Mouse (Mus musculus) erythroblast, embryonic 14.5 days (primary cell): ENCODE data around the gene Rpl36. TPM values are rescaled to one million over a fixed set of nuclear protein-coding genes. Genes with fewer than 3 reads are reported as not detected.
A peak's percentile ranks its signal among the peaks of the same experiment; 100 is the strongest.
"Not testable (repeated sequence)": the region's sequence is repeated elsewhere in the genome, so short reads cannot be mapped to it uniquely, and the experiment has no call there.

Experiments
- H3K27me3 ChIP-seq: 2 replicates; pipeline ENCODE4 v1.6.1; 2012; ENCODE audit warnings: inconsistent platforms; ENCODE audit not compliant: control insufficient read depth
- H3K36me3 ChIP-seq: 2 replicates; pipeline ENCODE4 v1.6.1; 2012; ENCODE audit warnings: mild to moderate bottlenecking, inconsistent platforms; ENCODE audit not compliant: control insufficient read depth
- H3K4me1 ChIP-seq: 2 replicates; pipeline ENCODE4 v1.6.1; 2012; ENCODE audit warnings: inconsistent platforms; ENCODE audit not compliant: control insufficient read depth
- H3K4me3 ChIP-seq: replicated peaks from 2 replicates; pipeline ENCODE3; 2012; ENCODE audit warnings: moderate library complexity, mild to moderate bottlenecking, inconsistent platforms
- H3K9me3 ChIP-seq: 2 replicates; pipeline ENCODE4 v1.6.1; 2012; ENCODE audit warnings: low read length, inconsistent platforms, mixed read lengths; ENCODE audit not compliant: control insufficient read depth
- GATA1 ChIP-seq: IDR thresholded peaks from 2 replicates; pipeline ENCODE4 v1.6.1; 2012; ENCODE audit warnings: low read length, inconsistent platforms, mixed read lengths
- TAL1 ChIP-seq: IDR thresholded peaks from 3 replicates; pipeline ENCODE4 v1.6.1; 2012; ENCODE audit warnings: low read length, inconsistent platforms, mixed read lengths
- polyA plus RNA-seq: library from polyadenylated mRNA; stranded (reverse); fragments of >175 nt; gene quantifications from 2 replicates; pipeline ENCODE4 v1.2.3, GENCODE M21; 2012

The Rpl36 gene
- polyA plus RNA-seq, 1 experiment: 810 TPM

DNA sequence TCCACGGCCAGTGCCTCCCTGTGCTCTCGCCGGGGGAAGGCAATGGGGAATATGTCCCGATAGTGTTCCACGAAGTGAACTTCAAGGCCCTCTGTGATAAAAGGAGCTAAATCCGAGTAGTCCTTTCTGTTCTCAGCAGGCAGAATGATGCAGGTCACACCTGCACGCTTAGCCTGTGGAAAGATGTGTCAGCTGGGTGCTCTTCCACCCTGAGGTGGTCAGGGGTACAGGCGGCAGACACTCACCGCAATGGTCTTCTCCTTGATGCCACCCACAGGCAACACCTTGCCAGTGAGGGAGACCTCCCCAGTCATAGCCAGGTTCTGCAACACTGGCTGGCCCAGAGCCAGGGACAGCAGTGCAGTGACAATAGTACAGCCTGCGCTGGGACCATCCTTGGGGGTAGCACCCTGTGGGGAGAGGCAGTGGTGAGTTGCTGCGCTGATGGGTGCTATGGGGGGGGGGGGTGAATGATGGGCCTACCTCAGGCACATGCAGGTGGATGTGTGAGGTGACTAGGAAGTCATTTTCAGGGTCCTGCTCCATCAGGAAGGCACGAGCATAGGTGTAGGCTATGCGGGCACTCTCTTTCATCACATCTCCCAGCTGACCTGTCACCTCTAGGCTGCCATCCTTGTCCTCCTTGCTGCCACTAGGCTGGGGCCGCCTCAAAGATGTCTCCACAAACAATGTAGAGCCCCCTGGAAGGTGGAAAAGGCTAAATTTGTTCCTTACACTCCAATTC, 1.3 kb downstream of the Rpl36 start:
- peaks cover 60% of the 10 kb centered on the region for H3K36me3 ChIP-seq

DNA sequence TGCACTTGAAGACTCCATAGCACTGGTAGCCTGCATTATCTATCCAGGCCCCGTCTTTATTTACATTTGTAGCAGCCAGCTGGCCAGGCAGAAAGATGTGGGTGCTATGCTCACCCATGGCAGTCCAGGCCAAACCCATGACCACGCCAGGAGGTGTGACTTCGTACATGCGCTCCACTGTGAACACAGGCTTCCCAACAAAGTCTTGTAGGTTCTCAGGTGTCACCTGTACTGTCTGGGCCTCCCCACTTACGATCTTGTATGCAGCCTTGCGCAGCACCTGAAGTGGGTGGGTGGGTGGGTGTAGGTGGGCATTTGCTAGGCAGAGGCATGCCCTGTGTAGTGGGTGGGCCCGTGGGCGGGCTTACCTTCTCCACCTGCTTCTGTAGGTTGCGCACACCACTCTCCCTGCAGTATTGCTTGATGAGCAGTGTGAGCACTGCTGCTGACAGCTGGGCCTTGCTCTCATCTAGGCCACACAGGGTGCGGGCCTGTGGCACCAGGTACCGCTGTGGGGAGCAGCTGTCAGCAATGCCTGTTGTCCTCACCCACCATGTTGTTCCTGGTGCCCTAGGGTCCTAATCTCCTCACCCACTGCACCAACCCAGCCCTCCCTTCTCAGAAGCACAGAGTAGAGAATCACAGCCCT, 2.0 kb downstream of the Rpl36 start:
- Histone ChIP-seq H3K4me1 (peaks cover 63% of the 10 kb centered on the region), H3K9me3 (no peaks in the 10 kb centered on the region), H3K27me3 (no peaks in the 10 kb centered on the region), H3K36me3 (peaks cover 67% of the 10 kb centered on the region), H3K4me3 (peak overlapping the region; percentile 77)
- TF ChIP-seq TAL1 (no peak), GATA1 (no peak)

More for the DNA sequence above, 1.3 kb downstream of the Rpl36 start:
- TF ChIP-seq GATA1: no peak
- Histone ChIP-seq H3K27me3 (no peaks in the 10 kb centered on the region), H3K4me1 (peaks cover 66% of the 10 kb centered on the region), H3K9me3 (no peaks in the 10 kb centered on the region), H3K4me3 (peak overlapping the region; percentile 77)

GRCm38 (mm10) chr17:56615792-56616191, 2.6 kb downstream of the Rpl36 start:
- no peak overlapping the region for H3K4me3 ChIP-seq
- TF ChIP-seq TAL1 (no peak), GATA1 (no peak)
- H3K27me3 ChIP-seq: no peaks in the 10 kb centered on the region
- peaks cover 73% of the 10 kb centered on the region for H3K36me3 ChIP-seq
- peaks cover 59% of the 10 kb centered on the region for H3K4me1 ChIP-seq
- no peaks in the 10 kb centered on the region for H3K9me3 ChIP-seq

DNA sequence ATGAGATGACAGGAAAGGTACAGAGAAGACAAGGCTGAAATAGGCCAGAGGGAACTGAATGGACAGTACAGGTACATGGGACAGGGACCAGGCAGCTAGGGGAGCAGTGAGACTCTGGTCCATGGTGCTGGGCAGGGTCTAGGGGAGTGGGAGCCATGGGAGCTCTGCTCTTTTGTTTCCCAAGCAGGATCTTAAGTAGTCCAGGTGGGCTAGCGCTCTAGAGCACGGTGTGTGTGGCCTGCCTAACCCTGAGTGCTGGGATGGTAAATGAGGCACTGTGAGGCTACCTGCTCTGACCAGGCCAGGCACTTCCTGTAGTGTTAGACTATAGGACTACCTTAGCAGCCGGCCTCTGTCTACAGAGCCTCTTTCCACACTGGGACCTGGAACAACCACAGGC, 3.5 kb downstream of the Rpl36 start:
- Histone ChIP-seq H3K4me1 (peaks cover 49% of the 10 kb centered on the region), H3K27me3 (no peaks in the 10 kb centered on the region), H3K36me3 (peaks cover 78% of the 10 kb centered on the region), H3K9me3 (no peaks in the 10 kb centered on the region), H3K4me3 (no peak overlapping the region)
- TF ChIP-seq GATA1: no peak
- TF ChIP-seq TAL1: no peak

- Histone ChIP-seq H3K9me3 (no peaks in the 10 kb centered on the region), H3K4me1 (peaks cover 40% of the 10 kb centered on the region), H3K4me3 (no peak overlapping the region), H3K27me3 (no peaks in the 10 kb centered on the region), H3K36me3 (peaks cover 87% of the 10 kb centered on the region)
- no peak for TF ChIP-seq GATA1
- no peak for TF ChIP-seq TAL1
Observed at GRCm38 (mm10) chr17:56617628-56618027, 4.4 kb downstream of the Rpl36 start.

- H3K4me1 ChIP-seq: peaks cover 36% of the 10 kb centered on the region
- no peaks in the 10 kb centered on the region for H3K9me3 ChIP-seq
- peaks cover 48% of the 10 kb centered on the region for H3K36me3 ChIP-seq
- TF ChIP-seq TAL1: no peak
- no peak for TF ChIP-seq GATA1
- H3K27me3 ChIP-seq: peaks cover 19% of the 10 kb centered on the region
- peak overlapping the region; percentile 88 for H3K4me3 ChIP-seq
Observed at GRCm38 (mm10) chr17:56625495-56625894, 12.3 kb downstream of the Rpl36 start.

- TF ChIP-seq TAL1 (no peak), GATA1 (no peak)
- Histone ChIP-seq H3K4me3 (peak overlapping the region; percentile 88), H3K27me3 (peaks cover 21% of the 10 kb centered on the region), H3K36me3 (peaks cover 41% of the 10 kb centered on the region), H3K9me3 (no peaks in the 10 kb centered on the region), H3K4me1 (peaks cover 36% of the 10 kb centered on the region)
Observed at GRCm38 (mm10) chr17:56626260-56626659, 13.0 kb downstream of the Rpl36 start.

GRCm38 (mm10) chr17:56626754-56627470, 13.7 kb downstream of the Rpl36 start, which contains the start of gene Lonp1:
Gene Lonp1, minus strand, starts transcription at chr17:56626887.
- Histone ChIP-seq H3K27me3 (peaks cover 21% of the 10 kb centered on the region), H3K9me3 (no peaks in the 10 kb centered on the region), H3K4me3 (peak within 1 kb of the TSS; percentile 88), H3K4me1 (peaks cover 36% of the 10 kb centered on the region), H3K36me3 (peaks cover 35% of the 10 kb centered on the region)
- TF ChIP-seq GATA1 (no peak), TAL1 (no peak)

- no peaks in the 10 kb centered on the region for H3K9me3 ChIP-seq
- peaks cover 24% of the 10 kb centered on the region for H3K27me3 ChIP-seq
- peaks cover 27% of the 10 kb centered on the region for H3K36me3 ChIP-seq
- H3K4me1 ChIP-seq: peaks cover 39% of the 10 kb centered on the region
- TF ChIP-seq TAL1 (no peak), GATA1 (no peak)
- peak within 1 kb of the TSS; percentile 88 for H3K4me3 ChIP-seq
Observed at GRCm38 (mm10) chr17:56627530-56628277, 14.5 kb downstream of the Rpl36 start, which contains the start of gene Catsperd. Gene Catsperd, plus strand, starts transcription at chr17:56628143.

GRCm38 (mm10) chr17:56629800-56630781, 16.9 kb downstream of the Rpl36 start:
- not testable (repeated sequence) for H3K9me3 ChIP-seq, H3K36me3 ChIP-seq
- Histone ChIP-seq H3K27me3 (peaks cover 24% of the 10 kb centered on the region), H3K4me3 (peak overlapping the region; percentile 29), H3K4me1 (peaks cover 32% of the 10 kb centered on the region)
